Comparison of ENCODE assay signal across 16 mouse cellular contexts in the genomic region with DNA sequence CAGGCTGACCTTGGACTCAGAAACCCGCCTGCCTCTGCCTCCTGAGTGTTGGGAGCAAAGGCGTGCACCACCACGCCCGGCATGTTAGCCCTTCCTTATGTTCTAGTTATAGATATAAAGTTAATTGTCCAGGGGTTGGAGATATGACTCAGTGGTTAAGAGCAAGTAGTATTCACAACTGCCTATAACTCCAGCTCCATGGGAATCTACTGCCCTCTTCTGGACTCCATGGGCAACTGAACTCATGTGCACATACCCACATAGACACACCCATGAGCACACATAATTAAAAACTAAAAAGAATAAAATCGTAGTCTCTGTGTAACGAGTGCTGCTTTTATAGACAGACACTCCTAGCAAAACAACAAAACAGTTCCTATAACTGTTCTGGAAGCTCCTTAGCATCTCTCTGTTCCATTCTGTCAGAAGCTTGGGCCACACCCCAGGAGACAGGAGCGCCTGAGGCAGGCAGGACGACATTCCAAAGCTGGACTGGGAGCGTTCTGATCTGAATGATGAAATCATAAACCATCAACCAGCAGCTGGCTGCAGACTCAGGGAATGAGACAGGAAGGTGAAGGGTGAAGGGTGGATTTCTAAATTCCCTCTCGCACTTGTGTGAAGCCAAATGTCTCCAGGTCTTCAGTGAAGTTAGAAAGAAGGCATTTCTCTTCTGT.
A peak's percentile ranks its signal among the peaks of the same experiment; 100 is the strongest.
DNase-seq lines count a peak whose midpoint lies in the region; ATAC-seq and TF ChIP-seq lines count a peak whose summit lies in the region.
"Had no signal": no experiment of that assay in that cellular context is flagged by ENCODE, and none has a peak within 500 bp of the region (broad histone marks: within the 10 kb centered on the region; RNA-seq: fewer than 3 reads in every experiment).

No protein-coding gene starts in this region.

- peak; percentile 42; the same call in 1 of the 2 replicates for TF ChIP-seq CTCF in liver, embryonic 14.5 days (IDR thresholded peaks at IDR 0.05; ENCODE audit: low read depth)
- TF ChIP-seq CTCF in hindbrain, postnatal 0 days (IDR thresholded peaks at IDR 0.05; ENCODE audit: low read depth): no peak

- H3K9me3 ChIP-seq in liver, embryonic 14.5 days (ENCODE audit: control insufficient read depth, low read length): no peaks in the 10 kb centered on the region
- no peaks in the 10 kb centered on the region for H3K9me3 ChIP-seq in hindbrain, postnatal 0 days (ENCODE audit: low read length)
- H3K9me3 ChIP-seq: forebrain, embryonic 12.5 days; heart, embryonic 10.5 days; limb, embryonic 13.5 days had no signal

- H3K27ac ChIP-seq in liver, embryonic 14.5 days: no peak overlapping the region
- no peak overlapping the region for H3K27ac ChIP-seq in hindbrain, postnatal 0 days
- H3K27ac ChIP-seq: forebrain, embryonic 12.5 days; heart, embryonic 10.5 days; limb, embryonic 13.5 days had no signal

- H3K4me2 ChIP-seq in liver, embryonic 14.5 days (ENCODE audit: low read depth): no peak overlapping the region
- H3K4me2 ChIP-seq in hindbrain, postnatal 0 days (ENCODE audit: low read depth, low read length): no peak overlapping the region
- H3K4me2 ChIP-seq: forebrain, embryonic 12.5 days; limb, embryonic 13.5 days had no signal

- no peak for TF ChIP-seq EP300 in liver, embryonic 14.5 days (IDR thresholded peaks at IDR 0.05; ENCODE audit: low read depth)

- no peaks in the 10 kb centered on the region for H3K36me3 ChIP-seq in liver, embryonic 14.5 days (replicated peaks; ENCODE audit: control insufficient read depth, insufficient read depth, low read depth)
- H3K36me3 ChIP-seq in hindbrain, postnatal 0 days (ENCODE audit: insufficient read depth, low read length): no peaks in the 10 kb centered on the region
- H3K36me3 ChIP-seq: forebrain, embryonic 12.5 days; heart, embryonic 10.5 days; limb, embryonic 13.5 days had no signal

- no peak overlapping the region for H3K4me3 ChIP-seq in liver, embryonic 14.5 days (ENCODE audit: insufficient read depth in 1 of 2, low read depth in 2 of 2, low read length in 2 of 2)
- H3K4me3 ChIP-seq in hindbrain, postnatal 0 days (ENCODE audit: low read length): no peak overlapping the region
- H3K4me3 ChIP-seq: forebrain, embryonic 12.5 days; heart, embryonic 10.5 days; limb, embryonic 13.5 days had no signal

- WGBS in liver, embryonic 14.5 days (ENCODE audit: insufficient replicate concordance): 75% methylated on average over 10 of the region's 10 CpGs
- 94% methylated on average over 10 of the region's 10 CpGs for WGBS in hindbrain, postnatal 0 days

- no peak for DNase-seq in liver, embryonic 14.5 days (ENCODE audit: low read depth in 3 of 3, low spot score in 3 of 3)
- DNase-seq in liver (no peak), MEL-GATA-1-ER (ENCODE audit: extremely low read depth, low read depth) (peak; percentile 58)
- no peak for DNase-seq in c-Kit-positive CD71-positive TER-119-positive erythroid progenitor cells, embryonic 14.5 days (ENCODE audit: low spot score)
- DNase-seq in hindbrain, postnatal 0 days (ENCODE audit: low spot score): no peak
- DNase-seq: adrenal gland, postnatal 25 days; cerebellum, adult 9-11 months; embryo, embryonic 11 days; heart, postnatal 36 days; midbrain, embryonic 14.5 days; right cerebral cortex, postnatal 14 days had no signal

- H3K27me3 ChIP-seq in liver, embryonic 14.5 days (ENCODE audit: control insufficient read depth, insufficient read depth, low read length): no peaks in the 10 kb centered on the region
- H3K27me3 ChIP-seq in hindbrain, postnatal 0 days (ENCODE audit: insufficient read depth, low read length): no peaks in the 10 kb centered on the region
- H3K27me3 ChIP-seq: forebrain, embryonic 12.5 days; limb, embryonic 13.5 days had no signal

- H3K9ac ChIP-seq in liver, embryonic 14.5 days (replicated peaks): no peak overlapping the region
- H3K9ac ChIP-seq in hindbrain, postnatal 0 days (replicated peaks; ENCODE audit: low read length): no peak overlapping the region
- H3K9ac ChIP-seq: forebrain, embryonic 12.5 days; limb, embryonic 13.5 days had no signal

- H3K4me1 ChIP-seq in liver, embryonic 14.5 days (replicated peaks; ENCODE audit: control insufficient read depth in 2 of 2, insufficient read depth in 2 of 2, low read length in 1 of 2): peaks cover 0 to 1% of the 10 kb centered on the region in 2 experiments; a peak in 2 of 4 replicates
- H3K4me1 ChIP-seq in hindbrain, postnatal 0 days (ENCODE audit: insufficient read depth, low read length): no peaks in the 10 kb centered on the region

- ATAC-seq in liver, embryonic 14.5 days (ENCODE audit: insufficient read depth): no peak
- peak; percentile 29 for ATAC-seq in CD4-positive, CD25-positive, alpha-beta regulatory T cell, adult 4 months
- ATAC-seq in megakaryocyte progenitor cell, adult 5-6 weeks (replicated peaks; ENCODE audit: poor library complexity): peak; percentile 53
- no peak for ATAC-seq in hindbrain, postnatal 0 days

Comparison
In these comparisons a context has a peak if more than half of its experiments do, and no peak if none do; other contexts are left out.
1. ATAC-seq: peak in CD4-positive, CD25-positive, alpha-beta regulatory T cell, adult 4 months (single experiment) and megakaryocyte progenitor cell, adult 5-6 weeks (single experiment); none in liver, embryonic 14.5 days (single experiment) and hindbrain, postnatal 0 days (single experiment).